Mouse (Mus musculus): Measurements from ENCODE around the gene Gpr182. TPM values are rescaled to one million over a fixed set of nuclear protein-coding genes. Genes with fewer than 3 reads are reported as not detected.

Gene Gpr182
- polyA plus RNA-seq, 1 experiment from 2014 or later = 0.28 TPM

DNA sequence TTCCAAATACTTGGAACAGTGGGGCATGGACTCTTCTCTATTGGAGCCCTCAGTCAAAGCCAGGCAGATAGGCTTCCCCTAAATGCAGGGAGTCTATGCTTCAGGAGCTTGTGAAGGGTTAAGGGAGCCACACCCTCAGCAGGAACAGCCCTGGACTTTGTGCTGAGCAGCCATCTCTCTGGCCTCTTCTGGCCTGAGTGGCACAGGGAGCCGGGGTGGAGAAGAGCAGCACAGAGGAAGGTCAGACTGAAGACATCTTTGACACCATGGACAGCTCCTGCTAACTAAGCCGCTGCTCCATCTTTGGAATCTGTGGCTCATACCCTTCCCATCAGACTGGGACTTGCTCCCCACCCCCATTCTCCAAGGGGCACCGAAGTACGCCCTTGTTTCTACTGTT is 48.2 kb downstream of the Gpr182 start:
- 36% methylated on average over 4 of the region's 4 CpGs for WGBS
- no peak overlapping the region for H3K27ac ChIP-seq (replicated peaks; ENCODE audit: low read depth, low read length)
- no peaks in the 10 kb centered on the region for H3K27me3 ChIP-seq (ENCODE audit: control insufficient read depth, insufficient read depth, low read length)
- H3K4me3 ChIP-seq (ENCODE audit: low read depth, low read length) = no peak overlapping the region
- no peak overlapping the region for H3K9ac ChIP-seq (replicated peaks; ENCODE audit: low read length)
- H3K9me3 ChIP-seq (replicated peaks; ENCODE audit: control insufficient read depth, low read length) = no peaks in the 10 kb centered on the region
- ATAC-seq (replicated peaks; ENCODE audit: insufficient number of reproducible peaks, low FRiP score, low TSS enrichment, low read depth) (no peak), DNase-seq (ENCODE audit: low spot score) (peak; percentile 44)
- no peak overlapping the region for H3K4me2 ChIP-seq (ENCODE audit: low read depth, low read length)
- no peaks in the 10 kb centered on the region for H3K36me3 ChIP-seq (replicated peaks; ENCODE audit: control insufficient read depth, insufficient read depth, low read depth, low read length)
- H3K4me1 ChIP-seq (ENCODE audit: control insufficient read depth, insufficient read depth, low read length) = no peaks in the 10 kb centered on the region

DNA sequence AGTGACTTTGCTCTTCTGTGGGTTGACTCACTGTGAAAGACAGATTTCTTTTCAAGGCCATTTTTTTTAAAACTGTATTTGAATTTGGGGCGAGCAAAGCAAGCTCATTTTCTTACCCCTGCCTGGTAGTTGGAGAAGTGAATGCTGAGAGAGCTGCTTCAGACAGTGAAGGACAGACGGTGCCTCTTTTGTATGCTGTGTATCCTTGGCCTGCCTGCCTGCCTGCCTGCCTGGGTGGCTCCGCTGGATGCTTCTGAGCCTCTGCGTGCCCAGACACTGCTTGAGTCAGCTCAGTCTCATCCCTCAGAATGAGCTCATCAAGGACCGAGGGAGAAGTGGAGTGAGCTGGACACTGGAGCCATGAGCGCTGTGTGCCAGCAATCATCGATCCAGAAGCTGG is 52.6 kb downstream of the Gpr182 start:
- ATAC-seq (replicated peaks; ENCODE audit: insufficient number of reproducible peaks, low FRiP score, low TSS enrichment, low read depth) (no peak), DNase-seq (ENCODE audit: low spot score) (no peak)
- Histone ChIP-seq H3K9me3 (replicated peaks; ENCODE audit: control insufficient read depth, low read length) (no peaks in the 10 kb centered on the region), H3K9ac (replicated peaks; ENCODE audit: low read length) (no peak overlapping the region), H3K4me3 (ENCODE audit: low read depth, low read length) (no peak overlapping the region), H3K4me2 (ENCODE audit: low read depth, low read length) (no peak overlapping the region), H3K27me3 (ENCODE audit: control insufficient read depth, insufficient read depth, low read length) (no peaks in the 10 kb centered on the region), H3K27ac (replicated peaks; ENCODE audit: low read depth, low read length) (no peak overlapping the region), H3K4me1 (ENCODE audit: control insufficient read depth, insufficient read depth, low read length) (no peaks in the 10 kb centered on the region), H3K36me3 (replicated peaks; ENCODE audit: control insufficient read depth, insufficient read depth, low read depth, low read length) (no peaks in the 10 kb centered on the region)
- WGBS = 89% methylated on average over 7 of the region's 7 CpGs

Other genes starting within 250 kb of the Gpr182 start
- 2.1 and 2.8 TPM in 2 replicates for gene Ndufa4l2, start 236.8 kb downstream of the Gpr182 start, polyA plus RNA-seq (2014; fragmentation: Nextera tagmentation; extraction: Ambion mirVana)
- 68.7 and 73.5 TPM in 2 replicates for gene Shmt2, start 229.3 kb downstream of the Gpr182 start, polyA plus RNA-seq (2014; fragmentation: Nextera tagmentation; extraction: Ambion mirVana)
- 4.4 and 6.9 TPM in 2 replicates for gene Nxph4, start 217.2 kb downstream of the Gpr182 start, polyA plus RNA-seq (2014; fragmentation: Nextera tagmentation; extraction: Ambion mirVana)
- gene Lrp1, start 130.6 kb downstream of the Gpr182 start, polyA plus RNA-seq (2014; fragmentation: Nextera tagmentation; extraction: Ambion mirVana) = 55.5 and 59.0 TPM in 2 replicates
- gene Stat6, start 108.7 kb downstream of the Gpr182 start, polyA plus RNA-seq (2014; fragmentation: Nextera tagmentation; extraction: Ambion mirVana) = 8.1 and 8.2 TPM in 2 replicates
- 11.2 and 11.7 TPM in 2 replicates for gene Nemp1, start 84.8 kb downstream of the Gpr182 start, polyA plus RNA-seq (2014; fragmentation: Nextera tagmentation; extraction: Ambion mirVana)
- 8.0 and 9.3 TPM in 2 replicates for gene Nab2, start 83.2 kb downstream of the Gpr182 start, polyA plus RNA-seq (2014; fragmentation: Nextera tagmentation; extraction: Ambion mirVana)
- 0.40 and 0.55 TPM in 2 replicates for gene Myo1a, start 46.6 kb downstream of the Gpr182 start, polyA plus RNA-seq (2014; fragmentation: Nextera tagmentation; extraction: Ambion mirVana)
- gene Tac2, start 27.3 kb downstream of the Gpr182 start, polyA plus RNA-seq (2014; fragmentation: Nextera tagmentation; extraction: Ambion mirVana) = 1.9 and 2.9 TPM in 2 replicates
- gene Zbtb39, start 12.2 kb downstream of the Gpr182 start, polyA plus RNA-seq (2014; fragmentation: Nextera tagmentation; extraction: Ambion mirVana) = 6.5 and 7.4 TPM in 2 replicates
- not detected in 2 replicates for gene Rdh1, start 8.0 kb upstream of the Gpr182 start, polyA plus RNA-seq (2014; fragmentation: Nextera tagmentation; extraction: Ambion mirVana)
- gene Rdh16f1, start 8.1 kb upstream of the Gpr182 start, polyA plus RNA-seq (2014; fragmentation: Nextera tagmentation; extraction: Ambion mirVana) = not detected in 2 replicates
- gene Rdh9, start 24.7 kb upstream of the Gpr182 start, polyA plus RNA-seq (2014; fragmentation: Nextera tagmentation; extraction: Ambion mirVana) = not detected in 2 replicates
- gene Rdh16, start 49.4 kb upstream of the Gpr182 start, polyA plus RNA-seq (2014; fragmentation: Nextera tagmentation; extraction: Ambion mirVana) = not detected in 2 replicates
- not detected in 2 replicates for gene Rdh19, start 98.2 kb upstream of the Gpr182 start, polyA plus RNA-seq (2014; fragmentation: Nextera tagmentation; extraction: Ambion mirVana)
- gene Rdh16f2, start 114.7 kb upstream of the Gpr182 start, polyA plus RNA-seq (2014; fragmentation: Nextera tagmentation; extraction: Ambion mirVana) = not detected in 2 replicates
- not detected in 2 replicates for gene Rdh7, start 137.1 kb upstream of the Gpr182 start, polyA plus RNA-seq (2014; fragmentation: Nextera tagmentation; extraction: Ambion mirVana)
- gene Sdr9c7, start 146.8 kb upstream of the Gpr182 start, polyA plus RNA-seq (2014; fragmentation: Nextera tagmentation; extraction: Ambion mirVana) = not detected in 2 replicates

All from embryonic facial prominence, embryonic 11.5 days (tissue).